ENCODE assay signal across 14 mouse cellular contexts in the genomic region with DNA sequence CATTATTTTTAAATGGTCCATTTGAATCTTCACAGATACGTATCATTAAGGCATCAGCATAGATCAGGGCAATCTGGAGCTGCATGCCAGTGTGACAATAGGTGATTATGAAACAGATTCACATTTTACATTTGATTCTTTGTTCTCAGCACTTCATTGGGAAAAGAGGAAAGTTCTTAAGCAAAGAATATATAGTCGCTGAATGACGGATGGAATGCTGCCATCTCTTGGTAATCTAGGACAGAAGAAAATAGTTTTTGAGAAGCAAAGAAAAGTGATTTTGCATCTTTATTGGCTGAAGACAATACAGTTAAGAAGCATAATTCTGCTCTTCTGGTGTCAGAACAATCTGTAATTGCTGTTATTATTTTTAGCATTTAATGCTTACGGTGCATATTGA.
DNase-seq lines count a peak whose midpoint lies in the region; ATAC-seq and TF ChIP-seq lines count a peak whose summit lies in the region.
"Had no signal": no experiment of that assay in that cellular context is flagged by ENCODE, and none has a peak within 500 bp of the region (broad histone marks: within the 10 kb centered on the region; RNA-seq: fewer than 3 reads in every experiment).

No protein-coding gene starts in this region.

- H3K9me3 ChIP-seq in forebrain, embryonic 14.5 days (replicated peaks; ENCODE audit: control insufficient read depth, low read length), result no peaks in the 10 kb centered on the region
- no peaks in the 10 kb centered on the region for H3K9me3 ChIP-seq in forebrain, embryonic 13.5 days (replicated peaks)
- H3K9me3 ChIP-seq: heart, embryonic 12.5 days; hindbrain, embryonic 15.5 days had no signal

- no peaks in the 10 kb centered on the region for H3K27me3 ChIP-seq in forebrain, embryonic 14.5 days (replicated peaks; ENCODE audit: control insufficient read depth, insufficient read depth, low read length)
- no peaks in the 10 kb centered on the region for H3K27me3 ChIP-seq in forebrain, embryonic 13.5 days
- H3K27me3 ChIP-seq: heart, embryonic 12.5 days; hindbrain, embryonic 15.5 days had no signal

- intact Hi-C loops in gastrocnemius, postnatal 14 days (cut with DNase I; ENCODE audit: low total_unique reads), result no loop called here

- no peak overlapping the region for H3K9ac ChIP-seq in forebrain, embryonic 14.5 days (ENCODE audit: low read length)
- no peak overlapping the region for H3K9ac ChIP-seq in forebrain, embryonic 13.5 days
- H3K9ac ChIP-seq: heart, embryonic 12.5 days; hindbrain, embryonic 15.5 days had no signal

- no peak overlapping the region for H3K4me2 ChIP-seq in forebrain, embryonic 14.5 days (ENCODE audit: low read length)
- no peak overlapping the region for H3K4me2 ChIP-seq in forebrain, embryonic 13.5 days
- H3K4me2 ChIP-seq: heart, embryonic 12.5 days; hindbrain, embryonic 15.5 days had no signal

- H3K36me3 ChIP-seq in forebrain, embryonic 14.5 days (ENCODE audit: control insufficient read depth, insufficient read depth, low read length), result no peaks in the 10 kb centered on the region
- H3K36me3 ChIP-seq in forebrain, embryonic 13.5 days (ENCODE audit: poor library complexity, severe bottlenecking), result no peaks in the 10 kb centered on the region
- H3K36me3 ChIP-seq: heart, embryonic 12.5 days; hindbrain, embryonic 15.5 days had no signal

- no peak overlapping the region for H3K27ac ChIP-seq in forebrain, embryonic 14.5 days (ENCODE audit: low read depth, low read length)
- H3K27ac ChIP-seq in forebrain, embryonic 13.5 days, result no peak overlapping the region
- H3K27ac ChIP-seq in layer of hippocampus, adult 2 months, result no peak overlapping the region
- H3K27ac ChIP-seq: hindbrain, embryonic 15.5 days had no signal

- TF ChIP-seq CTCF in layer of hippocampus, adult 2 months (conservative IDR thresholded peaks at IDR 0.05), result peak; percentile 45

- WGBS in forebrain, embryonic 14.5 days, result 87% methylated on average over 4 of the region's 4 CpGs
- WGBS in forebrain, embryonic 13.5 days, result 89% methylated on average over 4 of the region's 4 CpGs

- H3K4me3 ChIP-seq in forebrain, embryonic 14.5 days (ENCODE audit: low read depth, low read length), result no peak overlapping the region
- H3K4me3 ChIP-seq in forebrain, embryonic 13.5 days, result no peak overlapping the region
- no peak overlapping the region for H3K4me3 ChIP-seq in layer of hippocampus, adult 2 months
- H3K4me3 ChIP-seq: heart, embryonic 12.5 days; hindbrain, embryonic 15.5 days had no signal

- peak; percentile 46 for DNase-seq in forebrain, embryonic 14.5 days (ENCODE audit: low spot score)
- DNase-seq in layer of hippocampus, adult 2 months (ENCODE audit: low spot score in 2 of 2), result peak in 1 of 2 experiments; percentile 11
- no peak for DNase-seq in layer of hippocampus, adult 8-10 months (ENCODE audit: low spot score in 2 of 2)
- DNase-seq in right cerebral cortex, adult 18-20 months, result peak; percentile 4
- no peak for DNase-seq in right cerebral cortex, postnatal 25 days
- DNase-seq in gastrocnemius, postnatal 14 days, result no peak
- DNase-seq: adrenal gland, postnatal 10 days; cerebellum, adult 2 months; cerebellum, postnatal 10 days; gastrocnemius, postnatal 25 days; heart, postnatal 36 days had no signal

- no peak for ATAC-seq in forebrain, embryonic 14.5 days
- ATAC-seq in forebrain, embryonic 13.5 days, result no peak

- H3K4me1 ChIP-seq in forebrain, embryonic 14.5 days (ENCODE audit: control insufficient read depth, insufficient read depth, low read length), result no peaks in the 10 kb centered on the region
- H3K4me1 ChIP-seq in forebrain, embryonic 13.5 days, result no peaks in the 10 kb centered on the region
- H3K4me1 ChIP-seq: heart, embryonic 12.5 days; hindbrain, embryonic 15.5 days had no signal

Comparison
In these comparisons a context has a peak if more than half of its experiments do, and no peak if none do; other contexts are left out.
1. DNase-seq: peak in forebrain, embryonic 14.5 days (single experiment) and right cerebral cortex, adult 18-20 months (single experiment); none in layer of hippocampus, adult 8-10 months (0 of 2), right cerebral cortex, postnatal 25 days (single experiment) and gastrocnemius, postnatal 14 days (single experiment).